Mouse (Mus musculus): ENCODE measurements at regions not wholly inside any gene's neighbourhood (a gene's known extent, or its start where the extent isn't known, plus 50 kb on each side); places are given as distances from the start of the nearest gene placed in this dataset.

DNA sequence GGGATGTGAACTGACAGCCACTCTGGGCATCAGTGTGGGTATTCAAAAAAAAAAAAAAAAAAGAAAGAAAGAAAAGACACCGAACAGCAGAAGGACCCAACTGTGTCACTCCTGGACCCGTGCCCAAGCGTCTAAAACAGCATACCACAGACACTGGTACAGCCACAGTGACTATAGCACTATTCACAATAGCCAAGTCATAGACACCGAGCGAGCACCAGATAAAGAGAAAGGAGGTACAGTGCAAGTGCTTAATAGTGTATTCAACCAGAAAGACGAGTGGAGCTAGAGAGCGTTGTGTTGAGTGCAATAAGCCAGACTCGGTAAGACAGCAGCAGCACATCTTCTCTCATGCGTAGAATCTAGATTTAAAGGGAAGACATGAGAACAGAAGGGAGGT lies 153.3 kb downstream of the Rybp start:
- H3K27ac ChIP-seq (ENCODE audit: insufficient read depth, low read depth, low read length, poor library complexity, severe bottlenecking): no peak overlapping the region
- in situ Hi-C loops (cut with MboI; ENCODE audit: low sequenced_read_pairs in 2 of 2, unreplicated experiment in 2 of 2): no loop called here
- DNase-seq (ENCODE audit: low read depth, low spot score): no peak
- H3K4me1 ChIP-seq (ENCODE audit: control insufficient read depth in 2 of 2, insufficient read depth in 2 of 2, low read length in 2 of 2, poor library complexity in 1 of 2): no peaks in the 10 kb centered on the region
- no peak overlapping the region for H3K4me3 ChIP-seq (ENCODE audit: insufficient read depth in 1 of 2, low read depth in 1 of 2, low read length in 2 of 2, poor library complexity in 1 of 2, severe bottlenecking in 1 of 2)
- no peaks in the 10 kb centered on the region for H3K9me3 ChIP-seq (ENCODE audit: control insufficient read depth, insufficient read depth, low read depth, low read length)
- H3K36me3 ChIP-seq (ENCODE audit: control insufficient read depth, insufficient read depth, low read length, poor library complexity, severe bottlenecking): no peaks in the 10 kb centered on the region
- no peak overlapping the region for H3K9ac ChIP-seq (ENCODE audit: insufficient read depth, low read depth, low read length, poor library complexity, severe bottlenecking)
- TF ChIP-seq ZC3H11A (IDR thresholded peaks at IDR 0.05; ENCODE audit: borderline replicate concordance, low read depth, low read length) (no peak), HCFC1 (IDR thresholded peaks at IDR 0.05; ENCODE audit: borderline replicate concordance, insufficient read depth, low read length) (no peak), CHD2 (IDR thresholded peaks at IDR 0.05; ENCODE audit: low read depth, low read length) (no peak), MAFK (IDR thresholded peaks at IDR 0.05; ENCODE audit: insufficient read depth, low read depth, low read length) (no peak), ZNF384 (IDR thresholded peaks at IDR 0.05; ENCODE audit: low read depth, low read length) (no peak)

DNA sequence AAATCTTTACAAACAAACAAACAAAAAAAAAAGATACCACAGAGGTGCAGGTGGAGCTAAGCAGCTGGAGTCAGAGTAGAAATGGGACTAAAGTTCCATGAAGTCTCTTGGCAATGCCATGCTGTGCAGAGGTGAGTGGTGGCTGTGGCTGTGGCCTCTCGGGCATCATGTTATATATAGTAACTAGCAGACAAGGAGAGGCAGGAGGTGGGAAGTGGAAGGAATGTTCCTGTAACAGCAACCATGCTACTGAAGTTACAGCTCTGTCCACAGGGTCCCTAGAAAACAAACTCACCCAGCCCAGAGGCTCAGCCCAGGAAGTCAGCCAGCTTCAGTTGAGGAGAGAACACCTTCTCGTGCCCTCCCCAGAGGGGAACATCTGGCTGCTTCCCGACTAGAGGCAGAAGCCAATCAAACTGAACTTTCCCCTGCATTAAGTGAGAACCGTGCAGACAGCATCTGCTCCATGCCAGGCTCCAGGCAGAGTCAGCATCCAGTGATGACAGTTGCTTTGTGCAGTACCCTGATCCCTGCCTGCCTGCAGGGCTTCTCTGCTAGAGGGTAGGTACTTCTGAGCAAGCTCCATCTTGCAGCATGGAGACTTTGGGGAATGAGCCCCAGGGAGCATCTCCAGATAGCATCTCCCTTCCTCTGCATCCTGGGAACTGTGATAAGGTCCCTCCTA lies 154.2 kb downstream of the Rybp start:
- no peak overlapping the region for H3K9ac ChIP-seq (ENCODE audit: insufficient read depth, low read depth, low read length, poor library complexity, severe bottlenecking)
- no peak overlapping the region for H3K27ac ChIP-seq (ENCODE audit: insufficient read depth, low read depth, low read length, poor library complexity, severe bottlenecking)
- in situ Hi-C loops (cut with MboI; ENCODE audit: low sequenced_read_pairs in 2 of 2, unreplicated experiment in 2 of 2): no loop called here
- H3K36me3 ChIP-seq (ENCODE audit: control insufficient read depth, insufficient read depth, low read length, poor library complexity, severe bottlenecking): no peaks in the 10 kb centered on the region
- H3K4me1 ChIP-seq (ENCODE audit: control insufficient read depth in 2 of 2, insufficient read depth in 2 of 2, low read length in 2 of 2, poor library complexity in 1 of 2): no peaks in the 10 kb centered on the region
- no peak for DNase-seq (ENCODE audit: low read depth, low spot score)
- no peak for TF ChIP-seq MAFK (IDR thresholded peaks at IDR 0.05; ENCODE audit: insufficient read depth, low read depth, low read length)
- TF ChIP-seq ZC3H11A (IDR thresholded peaks at IDR 0.05; ENCODE audit: borderline replicate concordance, low read depth, low read length): no peak
- no peak for TF ChIP-seq HCFC1 (IDR thresholded peaks at IDR 0.05; ENCODE audit: borderline replicate concordance, insufficient read depth, low read length)
- no peak for TF ChIP-seq CHD2 (IDR thresholded peaks at IDR 0.05; ENCODE audit: low read depth, low read length)
- no peaks in the 10 kb centered on the region for H3K9me3 ChIP-seq (ENCODE audit: control insufficient read depth, insufficient read depth, low read depth, low read length)
- no peak overlapping the region for H3K4me3 ChIP-seq (ENCODE audit: insufficient read depth in 1 of 2, low read depth in 1 of 2, low read length in 2 of 2, poor library complexity in 1 of 2, severe bottlenecking in 1 of 2)

DNA sequence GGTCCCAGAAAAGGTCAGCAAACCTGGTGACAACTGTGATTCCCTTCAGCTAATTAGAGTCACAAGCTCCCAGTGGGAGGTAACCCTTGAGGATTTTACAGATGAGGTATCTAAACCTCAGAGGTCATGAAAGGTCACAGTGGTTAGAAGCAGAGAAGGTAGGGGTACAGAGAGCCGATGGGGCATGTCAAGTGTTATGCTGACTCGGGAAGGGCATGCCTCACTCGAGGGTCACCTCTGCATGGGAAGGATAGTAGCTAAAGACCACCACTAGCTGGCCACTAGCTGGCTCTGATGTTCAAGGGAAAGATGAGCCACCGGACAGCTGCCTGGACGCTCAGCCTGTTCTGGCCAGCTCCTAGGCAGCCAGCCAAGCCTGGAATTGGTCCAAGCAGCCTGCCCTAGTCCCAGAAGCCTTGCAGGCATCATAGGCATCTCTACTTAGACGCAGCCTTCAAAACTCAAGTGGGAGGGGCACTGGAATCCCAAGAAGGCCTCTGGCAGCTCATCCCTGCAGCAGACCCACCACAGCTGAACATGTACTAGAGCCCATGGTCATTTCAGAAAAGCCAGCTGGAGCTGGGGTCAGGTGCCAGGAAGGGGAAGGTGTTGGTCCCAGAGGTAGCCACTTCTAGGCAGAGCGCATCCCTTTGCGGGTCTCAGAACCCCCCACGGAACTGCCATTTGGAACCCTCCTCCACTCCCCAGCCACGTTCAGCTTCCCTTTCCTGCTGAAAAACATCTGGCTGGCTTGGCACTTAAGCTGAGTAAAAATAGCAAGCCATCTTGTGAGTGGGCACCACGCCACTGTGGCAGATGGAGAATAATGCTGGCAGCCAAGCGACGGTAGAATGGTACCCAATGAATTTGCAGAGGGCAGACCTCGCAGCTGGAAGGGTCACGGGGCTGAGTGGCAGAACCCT lies 159.8 kb downstream of the Rybp start:
- Histone ChIP-seq H3K27ac (ENCODE audit: insufficient read depth, low read depth, low read length, poor library complexity, severe bottlenecking) (no peak overlapping the region), H3K4me3 (ENCODE audit: insufficient read depth in 1 of 2, low read depth in 1 of 2, low read length in 2 of 2, poor library complexity in 1 of 2, severe bottlenecking in 1 of 2) (no peak overlapping the region), H3K9ac (ENCODE audit: insufficient read depth, low read depth, low read length, poor library complexity, severe bottlenecking) (no peak overlapping the region), H3K4me1 (ENCODE audit: control insufficient read depth in 2 of 2, insufficient read depth in 2 of 2, low read length in 2 of 2, poor library complexity in 1 of 2) (no peaks in the 10 kb centered on the region), H3K36me3 (ENCODE audit: control insufficient read depth, insufficient read depth, low read length, poor library complexity, severe bottlenecking) (no peaks in the 10 kb centered on the region), H3K9me3 (ENCODE audit: control insufficient read depth, insufficient read depth, low read depth, low read length) (no peaks in the 10 kb centered on the region)
- no peak for DNase-seq (ENCODE audit: low read depth, low spot score)
- in situ Hi-C loops (cut with MboI; ENCODE audit: low sequenced_read_pairs in 2 of 2, unreplicated experiment in 2 of 2): no loop called here
- no peak for TF ChIP-seq HCFC1 (IDR thresholded peaks at IDR 0.05; ENCODE audit: borderline replicate concordance, insufficient read depth, low read length)
- TF ChIP-seq ZC3H11A (IDR thresholded peaks at IDR 0.05; ENCODE audit: borderline replicate concordance, low read depth, low read length): no peak
- TF ChIP-seq ZNF384 (IDR thresholded peaks at IDR 0.05; ENCODE audit: low read depth, low read length): no peak
- TF ChIP-seq MAFK (IDR thresholded peaks at IDR 0.05; ENCODE audit: insufficient read depth, low read depth, low read length): no peak
- TF ChIP-seq CHD2 (IDR thresholded peaks at IDR 0.05; ENCODE audit: low read depth, low read length): no peak

DNA sequence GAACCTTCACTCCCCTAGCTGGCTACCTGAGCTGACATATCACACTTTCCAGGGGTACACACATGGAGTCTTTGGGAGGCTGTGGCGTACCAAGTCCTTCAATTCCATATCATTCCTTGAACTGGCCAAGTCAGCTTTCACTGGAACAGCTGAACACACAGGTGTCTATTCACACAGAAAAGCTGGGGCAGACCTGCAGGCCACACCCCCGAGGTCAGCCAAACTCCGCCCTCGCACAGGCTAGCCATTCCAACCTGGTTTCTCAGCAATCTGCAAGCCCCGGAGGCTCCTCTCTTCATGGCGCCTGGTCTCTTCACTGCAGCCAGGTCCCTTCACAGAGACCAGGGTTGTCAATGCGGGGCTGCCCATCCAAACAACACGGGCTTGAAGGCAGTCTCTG lies 160.5 kb downstream of the Rybp start:
- Histone ChIP-seq H3K9me3 (ENCODE audit: control insufficient read depth, insufficient read depth, low read depth, low read length) (no peaks in the 10 kb centered on the region), H3K27ac (ENCODE audit: insufficient read depth, low read depth, low read length, poor library complexity, severe bottlenecking) (no peak overlapping the region), H3K4me3 (ENCODE audit: insufficient read depth in 1 of 2, low read depth in 1 of 2, low read length in 2 of 2, poor library complexity in 1 of 2, severe bottlenecking in 1 of 2) (no peak overlapping the region), H3K4me1 (ENCODE audit: control insufficient read depth in 2 of 2, insufficient read depth in 2 of 2, low read length in 2 of 2, poor library complexity in 1 of 2) (no peaks in the 10 kb centered on the region), H3K36me3 (ENCODE audit: control insufficient read depth, insufficient read depth, low read length, poor library complexity, severe bottlenecking) (no peaks in the 10 kb centered on the region), H3K9ac (ENCODE audit: insufficient read depth, low read depth, low read length, poor library complexity, severe bottlenecking) (no peak overlapping the region)
- in situ Hi-C loops (cut with MboI; ENCODE audit: low sequenced_read_pairs in 2 of 2, unreplicated experiment in 2 of 2): no loop called here
- no peak for DNase-seq (ENCODE audit: low read depth, low spot score)
- TF ChIP-seq ZC3H11A (IDR thresholded peaks at IDR 0.05; ENCODE audit: borderline replicate concordance, low read depth, low read length) (no peak), ZNF384 (IDR thresholded peaks at IDR 0.05; ENCODE audit: low read depth, low read length) (no peak), HCFC1 (IDR thresholded peaks at IDR 0.05; ENCODE audit: borderline replicate concordance, insufficient read depth, low read length) (no peak), CHD2 (IDR thresholded peaks at IDR 0.05; ENCODE audit: low read depth, low read length) (no peak), MAFK (IDR thresholded peaks at IDR 0.05; ENCODE audit: insufficient read depth, low read depth, low read length) (no peak)
